Mouse (Mus musculus) leukemia stem cell, adult 10-12 weeks (primary cell): ENCODE measurements around the gene Serhl. TPM values are rescaled to one million over a fixed set of nuclear protein-coding genes. Genes with fewer than 3 reads are reported as not detected.

Source experiments
- polyA plus RNA-seq: library from polyadenylated mRNA; stranded (reverse); fragments of >175 nt; gene quantifications from 2 replicates; pipeline ENCODE4 v1.2.3, GENCODE M21; 2012; ENCODE audit warnings: low replicate concordance

Serhl gene
- 2.3 and 5.1 TPM in 2 replicates for polyA plus RNA-seq

DNA sequence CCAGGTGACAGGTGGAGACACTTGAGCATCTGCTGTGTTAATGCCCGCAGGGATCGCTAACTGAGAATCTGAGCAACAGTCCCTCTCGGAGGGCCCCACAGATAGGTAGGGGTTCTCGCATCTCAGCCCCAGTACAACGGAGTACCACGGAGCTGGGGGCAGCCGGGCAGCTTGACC, at the start of gene Serhl:
Gene Serhl, plus strand, starts transcription at position 78 of the 177 bp plus-strand sequence.

DNA sequence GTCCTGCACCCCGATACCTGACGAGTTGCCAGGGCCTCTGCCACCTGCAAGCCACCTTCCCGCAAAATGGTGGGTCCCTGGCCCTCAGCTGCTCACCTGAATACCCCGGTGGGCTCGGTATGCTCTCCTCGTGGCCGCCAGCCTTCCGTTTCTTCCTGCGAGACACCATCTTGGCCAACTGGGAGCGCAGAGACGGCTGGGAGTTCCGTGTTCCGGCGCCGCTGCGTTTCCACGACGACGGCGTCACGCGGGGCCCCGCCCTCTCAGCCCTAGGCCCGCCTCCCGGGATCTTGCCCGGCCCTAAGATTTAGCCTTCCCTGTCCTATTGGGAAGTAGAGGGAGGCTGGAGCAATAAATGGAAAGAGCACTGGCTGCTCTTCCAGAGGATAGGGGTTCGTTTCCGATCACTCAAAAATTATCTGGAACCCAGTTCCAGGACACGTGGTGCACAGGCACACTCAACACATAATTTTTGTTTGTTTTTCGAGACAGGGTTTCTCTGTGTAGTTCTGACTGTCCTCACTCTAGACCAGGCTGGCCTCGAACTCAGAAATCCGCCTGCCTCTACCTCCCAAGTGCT, 33.4 kb downstream of the Serhl start, which contains the start of gene Rrp7a:
Gene Rrp7a, minus strand, starts transcription at position 236 of the 580 bp plus-strand sequence.

DNA sequence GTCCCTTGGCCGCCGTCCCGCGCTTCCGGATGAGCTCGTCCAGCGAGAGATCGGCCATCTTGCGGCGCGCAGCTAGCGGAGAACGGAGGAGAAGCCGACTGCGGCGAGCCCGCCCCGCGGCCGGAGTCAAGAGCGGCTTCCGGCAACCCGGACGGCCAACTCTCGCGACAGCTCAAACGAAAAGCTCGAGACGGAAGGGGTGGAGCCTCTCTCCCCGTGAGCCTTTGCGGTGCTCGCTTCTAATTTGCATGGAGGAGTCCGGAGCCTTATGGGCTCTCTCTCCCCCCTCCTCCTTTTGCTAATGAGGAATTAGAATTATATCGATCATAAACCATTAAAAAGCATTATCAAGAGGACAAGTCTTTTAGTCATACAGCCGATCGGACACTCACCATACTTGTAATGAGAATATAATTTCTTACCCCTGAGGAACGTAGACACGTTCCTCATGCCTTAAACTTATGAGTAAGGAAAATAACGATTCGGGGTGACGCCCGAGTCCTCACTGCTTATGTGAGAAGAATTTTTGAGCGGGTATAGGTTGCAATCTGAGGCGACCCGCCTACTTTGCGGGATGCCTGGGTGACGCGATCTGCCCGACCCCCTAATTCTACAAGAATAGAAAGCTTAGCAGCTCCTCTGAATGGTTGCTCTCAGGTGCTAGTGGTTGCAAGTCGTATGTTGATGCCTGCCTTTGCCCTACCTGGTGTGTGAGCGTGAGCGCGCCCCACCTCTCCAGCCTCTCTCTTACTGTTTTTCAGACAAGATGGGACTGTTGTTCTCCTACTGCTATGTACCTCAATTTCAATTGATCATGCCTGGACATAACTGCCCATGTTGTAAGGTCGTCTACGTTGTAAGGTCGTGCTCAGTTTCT, 60.1 kb downstream of the Serhl start, which contains the start of gene Poldip3:
Gene Poldip3, minus strand, starts transcription at position 189 of the 877 bp plus-strand sequence.

Other genes with a start within 250 kb of the Serhl start
- 14.1 and 15.3 TPM in 2 replicates for gene Tcf20, start 101.6 kb upstream of the Serhl start, polyA plus RNA-seq
- gene Nfam1, start 56.2 kb upstream of the Serhl start, polyA plus RNA-seq: 2.2 and 3.7 TPM in 2 replicates
- gene Rrp7a, start 33.3 kb downstream of the Serhl start, polyA plus RNA-seq: 43.3 and 127 TPM in 2 replicates
- 133 and 155 TPM in 2 replicates for gene Poldip3, start 59.9 kb downstream of the Serhl start, polyA plus RNA-seq
- gene Cyb5r3, start 83.1 kb downstream of the Serhl start, polyA plus RNA-seq: 101 and 214 TPM in 2 replicates
- 2.6 and 4.4 TPM in 2 replicates for gene A4galt, start 162.3 kb downstream of the Serhl start, polyA plus RNA-seq